Mouse (Mus musculus) frontal cortex, postnatal 25 days (tissue): ENCODE data around the gene Olfr1161.
"Not testable (repeated sequence)": the region's sequence is repeated elsewhere in the genome, so short reads cannot be mapped to it uniquely, and the experiment has no call there.

Experiments used
- DNase-seq, 2 experiments: peaks; one replicate each; pipeline ENCODE4 v3.0.0; 2022; ENCODE audit warnings: low spot score in 2 of 2

Gene Olfr1161

GRCm38 (mm10) chr2:88022474-88022873, at the start of gene Olfr1161:
Gene Olfr1161 (plus strand): TSS chr2:88022774.
- DNase-seq, result not testable (repeated sequence)

DNA sequence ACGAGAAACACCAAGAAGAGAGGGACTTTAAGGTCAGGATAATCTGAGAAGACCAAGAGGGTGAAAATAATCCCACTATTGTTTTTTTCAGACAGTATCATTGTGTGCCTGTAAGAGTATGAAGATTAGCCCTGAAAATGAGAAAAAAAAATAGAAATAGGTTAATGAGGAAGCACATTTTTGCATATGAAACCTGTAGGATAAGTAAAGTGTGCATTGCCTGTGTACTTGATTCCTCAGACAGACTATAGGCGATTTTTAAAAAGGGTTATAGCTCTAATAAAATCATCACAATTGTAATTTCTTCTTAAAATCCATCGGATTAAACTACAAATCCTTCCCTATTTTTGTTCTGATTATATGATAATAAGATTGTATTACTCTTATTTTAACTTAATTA, 48.0 kb upstream of the Olfr1161 start, which contains the start of gene Olfr74:
Olfr74 (minus strand) TSS at position 101 of the 400 bp plus-strand sequence.
- no peak for DNase-seq

DNA sequence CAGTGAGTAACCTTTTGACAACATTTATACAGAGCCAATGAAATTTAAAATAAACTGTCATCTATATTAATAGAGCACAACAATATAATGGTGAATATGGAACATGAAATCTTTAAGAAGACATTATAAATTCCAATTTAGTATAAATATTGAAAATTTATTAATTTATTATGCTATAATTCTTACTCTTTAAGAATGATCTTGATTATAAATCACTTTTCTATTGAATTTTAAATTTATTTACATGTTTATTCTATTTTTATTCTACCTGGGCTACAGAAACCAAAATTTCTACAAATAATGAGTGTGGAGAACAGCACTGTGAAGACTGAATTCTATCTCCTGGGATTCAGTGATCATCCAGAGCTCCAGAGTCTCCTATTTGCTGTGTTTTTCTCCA, 32.8 kb upstream of the Olfr1161 start, which contains the start of gene Olfr1158:
Olfr1158 (plus strand) TSS at position 301 of the 400 bp plus-strand sequence.
- no peak for DNase-seq

DNA sequence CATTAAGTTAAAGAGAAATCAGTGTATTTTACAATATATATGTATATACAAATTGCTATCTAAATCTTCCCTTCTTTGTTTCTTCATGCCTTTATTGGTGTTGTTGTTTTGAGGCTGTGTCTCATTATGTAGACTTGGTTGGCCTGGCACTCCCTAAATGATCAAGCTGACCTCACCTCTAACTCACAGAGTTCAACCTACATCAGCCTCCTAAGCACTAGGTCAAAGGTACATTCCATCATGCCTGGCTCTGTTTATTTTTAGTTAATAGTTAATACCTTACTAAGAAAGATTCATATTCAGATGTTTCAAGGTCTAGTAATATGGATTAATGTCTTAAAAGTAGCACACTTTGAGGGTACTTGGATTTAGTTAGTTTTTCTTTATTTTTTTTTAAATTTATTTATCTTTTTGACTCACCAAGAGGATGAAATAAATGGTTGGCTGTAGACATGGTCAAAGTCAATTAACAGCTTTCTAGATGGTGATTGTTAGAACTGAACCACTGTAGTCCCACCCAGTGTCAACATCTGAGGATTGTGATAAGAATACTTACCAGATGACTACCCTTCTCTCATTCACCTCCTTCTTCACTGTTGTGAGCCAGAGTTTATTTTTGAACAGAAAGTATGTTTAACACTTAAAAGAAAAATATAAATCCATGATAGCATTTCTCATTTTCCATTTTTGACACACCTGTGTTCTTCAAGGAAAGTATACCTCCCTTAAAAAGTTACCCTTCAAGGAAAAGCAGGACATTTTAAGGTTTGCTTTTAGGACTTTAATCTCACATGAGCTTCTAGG, 14.9 kb upstream of the Olfr1161 start, which contains the start of gene Olfr1160:
Olfr1160 (minus strand) TSS at position 754 of the 804 bp plus-strand sequence.
- DNase-seq, result no peak

DNA sequence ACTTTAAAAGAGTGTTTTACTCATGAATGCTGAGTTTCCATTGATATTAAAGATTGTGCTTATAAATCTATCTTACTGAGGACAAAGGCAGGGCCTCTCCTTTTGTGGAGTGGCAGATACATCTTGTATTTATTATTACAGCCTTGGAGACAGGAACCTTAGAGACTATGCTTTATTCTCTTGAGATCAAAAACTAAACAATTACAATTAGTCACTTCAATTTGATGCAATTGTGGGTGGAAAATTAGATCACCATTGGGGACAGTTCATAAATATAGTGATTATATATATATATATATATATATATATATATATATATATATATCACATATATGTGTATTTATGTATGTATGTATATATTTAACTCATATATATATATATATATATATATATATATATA, 15.0 kb downstream of the Olfr1161 start, which contains the start of gene Olfr73:
Olfr73 (minus strand) TSS at position 101 of the 400 bp plus-strand sequence.
- DNase-seq, result no peak

DNA sequence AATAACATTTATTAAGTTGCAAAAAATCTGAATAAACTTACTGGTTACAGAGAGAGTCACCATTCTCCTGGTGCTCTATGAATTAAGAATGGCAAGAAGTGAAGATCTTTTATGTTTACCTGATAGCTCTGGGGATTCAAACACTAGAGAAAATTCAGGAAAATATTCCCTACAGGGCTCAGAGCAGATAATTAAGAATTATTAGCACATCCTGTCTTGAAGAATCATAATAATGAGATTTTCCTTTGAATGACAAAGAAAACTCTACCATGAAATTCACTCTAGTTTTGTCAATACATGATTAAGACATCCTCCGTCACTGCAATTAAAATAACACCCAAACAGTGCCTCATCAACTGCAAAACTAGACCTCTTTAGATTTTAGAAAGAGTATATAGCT, 28.5 kb downstream of the Olfr1161 start, which contains the start of gene Olfr1162:
Olfr1162 (minus strand) TSS at position 101 of the 400 bp plus-strand sequence.
- DNase-seq, result no peak

GRCm38 (mm10) chr2:88063587-88063986, 41.0 kb downstream of the Olfr1161 start:
- DNase-seq, result no peak

- no peak for DNase-seq
These were observed 49.2 kb downstream of the Olfr1161 start, which contains the start of gene Olfr1163 for GRCm38 (mm10) chr2:88071730-88072129. Gene Olfr1163 (minus strand): TSS chr2:88071830.
